Mouse (Mus musculus) lung, postnatal 10 days (tissue): ENCODE measurements around the gene Rnf214.
"Not testable (repeated sequence)": the region's sequence is repeated elsewhere in the genome, so short reads cannot be mapped to it uniquely, and the experiment has no call there.

Experiments used
- DNase-seq: peaks from one replicate; pipeline ENCODE4 v3.0.0; 2021

Rnf214 gene

DNA sequence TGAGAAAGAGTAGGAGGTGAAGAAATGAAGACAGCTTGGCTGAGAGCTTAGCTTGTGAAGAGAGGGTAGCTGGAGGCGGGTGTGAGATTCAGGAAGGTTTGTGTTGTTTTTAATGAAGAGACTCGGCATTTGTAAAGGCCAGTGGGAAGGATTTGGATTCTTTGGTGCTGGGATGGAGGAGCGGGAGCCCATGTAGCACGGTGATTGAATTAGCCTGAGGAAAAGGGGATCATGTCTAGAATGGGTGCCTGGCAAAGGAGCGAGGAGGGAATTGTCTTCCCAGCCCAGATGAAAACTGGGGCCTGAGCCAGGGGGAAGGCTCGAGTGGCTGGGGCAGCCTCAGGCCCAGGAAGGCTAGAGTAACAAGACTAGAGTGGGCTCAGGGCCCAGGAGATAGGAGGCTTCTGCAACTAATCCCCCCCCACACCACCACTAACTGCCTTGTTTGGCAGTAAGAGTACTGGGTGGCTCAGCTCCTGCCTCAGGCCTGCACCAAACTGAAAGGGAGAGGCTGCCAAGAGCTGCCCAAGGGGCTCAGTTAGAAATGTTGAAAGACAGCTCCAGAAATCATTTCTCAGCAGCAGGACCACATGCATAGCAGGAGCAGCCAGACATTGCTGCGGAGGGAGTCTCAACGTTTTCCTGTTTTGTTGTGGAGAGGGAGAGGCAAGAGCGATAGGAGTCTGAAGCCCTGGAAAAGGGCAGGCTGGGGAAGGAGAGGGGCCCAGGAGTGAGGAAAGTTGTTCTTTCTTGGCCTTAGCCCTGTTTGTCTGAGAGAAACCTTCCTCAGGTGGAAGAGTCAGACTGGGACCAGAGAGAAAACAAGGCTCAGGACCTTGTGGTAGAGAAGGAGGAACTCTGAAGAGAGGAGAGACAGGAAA is 56.9 kb downstream of the Rnf214 start:
- peak; percentile 76 for DNase-seq

DNA sequence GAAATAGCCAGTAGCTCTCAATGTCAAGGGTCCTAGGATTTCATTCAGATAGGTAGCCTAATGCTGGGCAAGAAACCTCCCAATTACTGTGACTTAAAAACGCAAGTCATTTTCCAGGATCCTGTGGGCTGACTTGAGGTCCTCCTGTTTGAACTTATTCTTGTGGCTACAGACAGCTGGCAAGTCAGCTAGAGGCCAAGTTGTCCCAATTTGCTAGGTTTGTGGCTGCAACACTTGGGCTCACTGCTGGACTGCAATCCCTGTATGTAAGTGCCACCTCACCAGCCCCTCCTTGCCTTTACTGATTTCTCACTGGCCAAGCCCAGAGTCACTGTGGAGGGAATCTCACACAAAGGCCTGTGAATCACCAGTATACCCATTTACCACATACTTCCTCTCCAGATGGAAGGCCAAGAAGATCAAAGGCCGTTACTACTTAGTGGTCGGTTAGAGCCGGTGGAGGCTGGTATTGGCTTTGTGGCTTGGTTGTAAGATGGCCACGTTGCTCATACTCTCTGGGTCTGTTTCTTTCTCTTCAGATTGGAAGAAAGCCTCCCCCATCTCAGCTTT is 59.7 kb downstream of the Rnf214 start:
- no peak for DNase-seq

DNA sequence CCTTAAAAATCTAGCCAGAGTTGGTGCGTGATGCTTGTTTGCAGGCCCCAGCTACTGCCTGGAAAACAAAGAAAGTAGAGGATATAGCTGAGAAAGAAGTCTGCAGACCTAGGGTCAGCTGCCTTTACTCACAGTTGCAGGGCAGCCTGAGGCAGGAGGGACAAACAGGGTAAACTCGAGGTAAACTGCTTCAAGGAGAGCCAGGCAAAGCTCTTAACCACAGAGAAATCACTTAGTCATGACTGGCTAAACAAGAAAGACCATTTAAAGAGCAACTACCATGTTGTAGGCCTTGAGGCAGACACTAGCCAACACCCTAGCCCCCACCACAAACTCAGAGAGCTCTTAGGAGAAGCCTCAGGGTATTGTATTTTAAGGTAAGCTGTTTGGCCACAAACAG is 60.5 kb downstream of the Rnf214 start:
- DNase-seq: not testable (repeated sequence)

DNA sequence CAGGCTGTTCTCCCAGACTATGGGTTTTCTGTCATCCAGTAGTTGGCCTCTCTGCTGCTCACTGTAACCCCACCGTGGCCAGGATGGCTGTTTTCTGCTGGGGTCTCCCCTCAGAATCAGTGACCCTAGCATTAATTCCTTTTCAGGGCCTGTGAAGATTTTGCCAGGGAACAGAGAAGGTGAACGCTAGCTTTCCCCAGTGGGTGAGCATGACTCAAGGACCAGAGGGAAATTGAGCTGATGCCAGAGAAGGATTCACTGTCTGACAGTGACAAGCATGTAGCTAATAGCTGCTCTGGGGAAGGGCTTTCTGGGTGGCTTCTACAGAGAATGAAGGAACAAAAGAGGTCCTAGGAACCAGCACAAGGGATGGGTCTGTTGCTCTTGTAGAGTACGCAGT is 61.2 kb downstream of the Rnf214 start:
- no peak for DNase-seq

DNA sequence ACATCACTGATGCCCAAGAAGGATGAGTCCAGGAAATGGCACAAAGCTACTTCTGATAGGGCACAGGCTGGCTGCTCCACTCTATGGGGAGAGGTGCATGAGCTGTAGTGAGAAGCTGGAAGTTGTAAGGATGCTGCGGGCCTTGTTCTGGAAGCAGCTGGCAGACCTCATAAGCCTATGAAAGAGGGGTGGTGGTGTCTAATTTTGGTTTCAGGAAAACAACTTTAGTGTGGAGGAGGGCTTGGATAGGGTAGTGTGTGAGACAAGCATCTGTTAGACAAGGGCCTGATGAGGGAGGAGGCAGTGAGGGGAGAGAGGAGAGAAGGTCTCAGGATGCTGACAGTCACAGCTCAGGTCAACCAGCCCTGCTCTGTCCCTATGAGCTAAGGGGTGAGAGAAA is 62.9 kb downstream of the Rnf214 start:
- DNase-seq: no peak

DNA sequence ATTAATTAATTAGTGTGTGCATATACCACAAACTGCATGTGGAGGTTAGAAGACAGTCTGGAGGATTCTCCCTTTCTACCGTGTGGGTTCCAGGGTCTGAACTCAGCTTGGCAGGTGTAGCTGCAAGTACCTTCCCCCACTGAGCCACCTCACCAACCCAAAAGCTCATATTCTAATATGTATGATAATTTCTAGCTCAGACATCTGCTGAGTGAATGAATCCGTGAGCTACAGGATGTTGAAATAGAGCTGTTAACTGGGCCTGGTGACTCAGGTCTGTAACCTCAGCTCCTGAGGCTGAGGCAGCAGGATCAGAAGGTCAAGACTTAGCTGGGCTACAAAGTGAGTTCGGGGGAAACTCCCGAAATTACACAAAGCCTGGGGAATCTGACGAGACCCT is 63.7 kb downstream of the Rnf214 start:
- DNase-seq: no peak

DNA sequence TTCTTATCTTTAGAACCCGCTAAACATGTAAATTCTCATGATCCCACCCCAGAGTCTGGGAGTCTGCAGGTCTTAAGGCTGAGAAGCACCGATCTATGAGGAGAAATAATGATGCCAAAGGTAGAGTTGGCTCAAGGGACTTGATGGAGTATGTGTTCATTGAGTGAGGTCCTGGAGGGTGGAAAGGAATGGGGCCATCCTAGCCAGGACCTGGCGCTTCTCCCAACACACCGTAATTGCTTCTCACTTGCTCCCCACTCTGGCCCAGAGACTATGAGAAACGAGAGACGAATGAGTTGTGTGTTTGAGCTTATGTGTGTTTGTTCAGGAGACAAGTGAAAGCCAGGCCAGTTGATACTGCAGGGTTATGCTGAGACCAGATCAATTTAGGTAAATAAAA is 65.3 kb downstream of the Rnf214 start:
- no peak for DNase-seq

DNA sequence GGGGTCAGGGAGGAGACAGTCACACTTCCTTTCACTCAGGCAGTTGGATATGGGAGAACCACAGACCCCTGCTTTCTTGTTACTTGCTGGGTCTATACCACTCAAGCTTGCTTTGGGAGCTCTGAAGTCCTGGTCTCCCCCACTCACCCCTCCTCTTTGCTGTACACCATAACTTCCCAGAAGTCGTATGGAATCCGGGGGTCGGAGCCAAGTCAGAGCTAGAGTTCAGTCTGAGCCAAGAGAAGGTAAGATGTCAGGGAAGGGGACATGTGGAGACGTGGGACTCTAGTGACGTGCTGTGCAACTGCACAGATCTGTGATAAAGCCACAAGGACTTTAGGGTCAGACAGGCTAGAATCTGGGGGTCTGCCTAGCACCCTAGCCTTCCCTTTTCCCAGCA is 66.4 kb downstream of the Rnf214 start:
- no peak for DNase-seq

DNA sequence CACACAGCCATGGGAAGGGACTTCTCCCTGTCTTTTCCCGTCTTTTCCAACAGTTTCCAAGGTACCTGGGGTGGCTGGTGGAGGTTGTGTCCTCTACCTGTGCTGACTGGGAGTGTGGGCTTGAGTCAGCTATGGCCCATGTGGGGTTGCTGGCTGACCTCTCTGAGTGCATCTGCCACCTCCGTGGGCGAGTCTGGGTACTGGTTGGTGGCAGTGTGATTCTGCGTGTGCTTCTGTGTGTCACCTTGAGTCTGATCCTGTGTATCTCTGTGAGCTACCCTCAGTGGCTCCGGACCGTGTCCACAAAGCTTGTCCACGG is 66.8 kb downstream of the Rnf214 start:
- DNase-seq: no peak

DNA sequence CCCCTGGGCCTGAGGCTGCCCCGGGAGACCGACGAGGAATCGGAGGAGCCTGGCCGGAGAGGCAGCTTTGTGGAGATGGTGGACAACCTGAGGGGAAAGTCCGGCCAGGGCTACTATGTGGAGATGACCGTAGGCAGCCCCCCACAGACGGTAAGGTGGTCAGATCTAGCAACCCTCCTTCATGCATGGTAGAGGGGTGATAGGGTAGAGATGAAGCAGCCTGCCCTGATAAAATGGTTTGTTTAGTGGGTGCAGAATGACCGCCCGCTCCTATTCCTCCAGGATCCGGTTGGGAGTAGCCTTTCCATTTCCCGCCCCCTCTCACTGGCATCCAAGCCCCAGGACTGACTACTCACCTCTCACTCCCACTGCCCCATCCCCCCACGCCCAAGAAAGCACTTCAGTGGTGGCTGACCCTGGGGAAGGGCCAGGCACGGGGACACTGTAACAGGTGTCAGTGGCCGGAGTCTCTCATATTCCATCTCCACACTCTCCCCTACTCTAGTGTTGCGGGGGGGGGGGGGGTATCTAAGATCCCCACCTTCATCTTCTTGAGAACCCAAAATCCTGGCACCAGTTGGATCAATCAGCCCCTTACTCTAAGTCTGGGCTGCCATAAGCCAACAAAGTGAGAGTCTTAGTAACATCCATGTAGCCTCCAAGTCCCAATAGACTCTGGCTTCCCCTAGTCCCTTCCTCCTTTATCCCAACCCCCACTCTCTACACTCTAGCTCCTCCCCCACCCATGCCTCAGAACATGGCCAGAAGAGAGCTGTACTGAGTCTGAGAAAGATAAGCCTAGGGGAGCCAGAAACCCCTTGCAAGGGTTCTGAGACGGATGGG is 67.4 kb downstream of the Rnf214 start:
- peak; percentile 49 for DNase-seq

DNA sequence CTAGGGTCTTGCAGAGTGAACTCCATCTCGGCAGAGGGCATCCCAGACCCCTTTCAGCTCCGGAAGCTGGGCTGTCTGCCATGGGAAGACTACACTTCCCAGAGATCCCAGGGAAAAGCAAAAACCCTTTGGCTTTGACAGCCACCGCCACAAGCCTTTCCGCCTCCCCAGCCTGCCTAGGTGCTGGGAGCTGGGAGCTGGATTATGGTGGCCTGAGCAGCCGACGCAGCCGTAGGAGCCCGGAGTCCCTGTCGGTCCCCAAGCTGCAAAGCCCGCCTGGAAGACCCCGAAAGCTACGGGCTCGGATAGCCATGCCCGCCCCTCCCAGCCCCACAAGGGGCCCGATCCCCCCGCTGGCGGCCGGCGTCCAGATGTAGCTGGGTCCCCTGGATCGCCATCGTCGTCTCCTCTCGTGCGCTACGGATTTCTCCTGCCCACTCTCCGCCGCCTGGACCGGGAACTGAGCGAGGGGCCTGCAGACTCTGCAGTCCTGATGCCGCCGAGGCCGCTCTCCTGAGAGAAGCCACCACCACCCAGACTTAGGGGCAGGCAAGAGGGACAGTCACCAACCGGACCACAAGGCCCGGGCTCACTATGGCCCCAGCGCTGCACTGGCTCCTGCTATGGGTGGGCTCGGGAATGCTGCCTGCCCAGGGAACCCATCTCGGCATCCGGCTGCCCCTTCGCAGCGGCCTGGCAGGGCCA is 68.1 kb downstream of the Rnf214 start, which contains the start of gene Bace1:
Bace1 (plus strand) TSS at position 147 of the 705 bp plus-strand sequence.
- peak; percentile 93 for DNase-seq

DNA sequence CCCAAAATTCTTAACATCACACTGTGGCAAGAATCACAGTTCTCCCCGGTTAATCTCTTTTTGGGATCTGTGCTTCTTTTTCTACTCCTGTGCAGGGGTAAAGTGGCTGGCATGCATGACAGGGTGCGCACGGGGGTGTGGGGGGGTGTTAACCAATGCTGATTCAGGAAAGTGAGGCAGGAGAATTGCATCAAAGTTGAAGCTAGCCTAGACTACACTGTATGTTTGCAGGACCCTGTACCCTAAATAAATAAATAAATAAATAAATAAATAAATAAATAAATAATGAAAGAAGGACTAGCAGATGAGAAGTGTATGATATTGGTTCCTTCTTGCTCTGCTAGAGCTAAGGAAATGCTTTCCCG is 68.7 kb downstream of the Rnf214 start:
- DNase-seq: no peak

DNA sequence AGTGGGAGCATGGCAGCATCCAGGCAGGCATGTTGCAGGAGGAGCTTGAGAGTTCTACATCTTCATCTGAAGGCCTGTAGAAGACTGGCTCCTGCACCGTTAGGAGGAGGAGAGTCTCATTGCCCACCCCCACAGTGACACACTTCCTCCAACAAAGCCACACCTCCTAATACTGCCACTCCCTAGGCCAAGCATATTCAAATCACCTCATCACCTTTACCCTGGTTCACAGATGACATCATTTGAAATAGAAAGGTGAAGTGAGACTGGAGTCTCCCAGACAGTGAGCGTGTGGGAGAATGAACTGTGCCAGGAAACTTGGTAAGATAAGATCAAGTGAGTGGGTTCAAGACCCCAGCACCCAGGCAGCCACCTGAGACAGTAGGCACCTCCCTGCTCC is 73.2 kb downstream of the Rnf214 start:
- DNase-seq: no peak

DNA sequence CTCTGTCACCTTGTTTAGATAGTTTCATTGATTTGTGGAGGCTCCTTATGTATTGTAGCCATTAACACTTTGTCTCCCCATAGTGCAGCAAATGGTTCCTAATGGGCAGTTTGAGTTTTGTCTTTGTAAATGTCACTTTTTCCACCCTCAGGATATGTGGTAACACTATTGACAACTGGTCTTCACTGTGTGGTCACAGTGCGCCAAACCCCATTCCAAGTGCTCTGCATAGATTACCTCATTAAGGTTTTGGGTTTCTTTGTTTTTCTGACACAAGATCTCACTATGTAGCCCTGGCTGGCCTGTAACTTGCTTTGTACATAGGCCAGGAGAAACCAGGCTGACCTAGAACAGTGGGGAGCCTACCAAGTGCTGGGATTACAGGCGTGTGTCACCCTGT is 73.8 kb downstream of the Rnf214 start:
- DNase-seq: no peak

DNA sequence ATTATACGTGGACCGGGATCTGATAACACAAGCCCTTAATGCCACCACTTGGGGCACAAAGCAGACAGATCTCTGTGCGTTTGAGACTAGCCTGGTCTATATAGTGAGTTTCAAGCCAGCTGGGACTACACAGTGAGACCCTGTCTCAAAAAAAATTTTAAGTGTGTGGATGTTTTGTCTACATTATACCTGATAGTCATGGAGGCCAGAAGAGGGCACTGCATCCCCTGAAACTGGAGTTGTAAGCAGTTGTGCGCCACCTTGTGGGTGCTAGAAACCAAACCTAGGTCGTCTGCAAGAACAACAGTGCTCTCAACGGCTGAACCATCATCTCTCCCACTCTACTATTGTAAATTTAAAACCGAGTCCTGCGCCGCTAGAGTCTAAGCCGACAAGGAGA is 77.6 kb downstream of the Rnf214 start:
- peak; percentile 84 for DNase-seq

DNA sequence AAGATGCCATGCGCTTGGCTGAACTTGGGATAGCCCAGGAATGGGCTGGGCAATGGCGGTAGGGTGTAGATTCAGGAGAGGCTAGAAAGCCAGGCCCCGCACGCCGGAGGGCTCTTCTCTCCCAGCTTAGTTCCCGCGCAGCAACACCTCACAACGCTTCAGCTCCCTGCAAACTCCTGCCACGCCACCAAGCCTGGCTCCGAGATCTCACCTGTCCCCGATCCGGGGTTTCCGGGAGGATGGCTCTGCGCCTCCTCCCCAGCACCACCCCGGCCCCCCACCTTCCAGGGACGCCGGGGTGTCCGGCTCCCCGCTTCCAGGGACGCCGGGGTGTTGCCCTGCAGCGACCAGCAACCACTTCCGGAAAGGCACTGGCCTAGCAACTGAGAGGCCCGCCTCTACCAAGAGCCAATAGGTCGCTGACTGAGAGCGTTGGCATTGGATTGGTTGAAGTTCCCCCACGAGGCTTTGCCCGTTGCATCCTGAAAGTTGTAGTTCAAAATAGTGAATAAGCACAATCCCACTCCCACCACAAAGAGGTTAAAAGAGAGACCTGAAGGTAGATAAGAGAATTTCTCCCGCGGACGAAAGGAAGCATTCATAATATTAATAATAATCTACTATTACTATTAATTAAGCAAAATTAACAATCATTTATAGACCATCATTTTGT is 78.3 kb downstream of the Rnf214 start, which contains the start of gene Cep164:
Cep164 (minus strand) TSS at position 401 of the 673 bp plus-strand sequence.
- DNase-seq: peak; percentile 93

DNA sequence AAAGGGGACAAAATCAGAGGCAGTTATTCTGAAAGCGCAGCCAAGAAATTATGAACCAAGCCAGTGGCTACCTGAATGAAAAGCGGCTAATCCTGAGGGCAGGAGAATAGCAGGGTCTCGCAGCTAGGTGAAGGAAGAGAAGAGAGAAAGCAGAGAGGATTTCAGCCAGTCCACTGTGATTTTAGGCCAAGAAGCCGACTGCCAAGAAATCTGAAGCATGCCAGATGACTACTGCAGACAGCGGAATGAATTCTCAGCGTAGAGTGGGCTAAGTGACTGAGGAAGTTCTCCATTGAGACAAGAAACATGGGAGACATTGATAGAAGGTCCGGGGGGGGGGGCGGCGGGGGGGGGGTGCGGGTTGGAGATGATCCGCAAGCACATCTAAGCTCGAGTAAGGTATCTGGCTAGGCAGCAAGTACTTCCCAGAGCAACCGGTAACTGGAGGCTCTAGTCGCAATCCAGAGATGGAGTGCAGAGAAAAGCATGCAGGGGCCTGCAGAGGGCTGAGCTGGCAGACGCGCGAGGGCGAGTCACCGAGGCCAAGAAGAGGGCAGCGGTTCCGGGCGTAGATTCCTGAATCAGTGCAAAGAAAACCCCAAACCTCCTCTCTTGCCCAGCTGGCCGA is 78.9 kb downstream of the Rnf214 start:
- DNase-seq: peak; percentile 53

DNA sequence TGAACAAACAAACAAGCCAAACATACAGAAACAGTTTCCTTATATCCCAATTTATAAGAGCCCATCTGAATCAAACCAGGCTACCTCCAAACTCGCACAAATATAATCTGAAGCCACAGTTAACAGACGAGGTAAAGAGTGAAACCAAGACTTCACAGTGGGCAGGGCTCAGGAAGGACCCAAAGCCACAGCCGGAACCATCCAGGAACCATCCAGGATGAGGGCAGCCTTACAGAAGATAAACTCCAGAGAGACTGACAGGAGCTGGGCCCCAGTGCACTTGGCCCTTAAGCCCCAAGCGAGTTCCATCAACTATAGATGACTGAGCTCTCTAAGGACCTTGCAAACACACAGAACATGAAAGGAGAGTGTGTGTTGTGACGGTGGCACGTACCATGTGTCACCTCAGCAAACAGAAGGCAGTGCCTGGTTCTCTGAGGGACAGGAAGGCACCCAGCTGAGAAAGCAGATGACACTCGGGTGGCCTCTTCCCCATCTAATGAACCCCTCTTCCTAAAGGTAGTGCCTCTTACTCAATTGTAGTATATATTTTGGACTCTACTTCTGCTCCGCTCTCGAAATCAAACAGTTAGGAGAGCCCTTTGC is 88.2 kb downstream of the Rnf214 start:
- no peak for DNase-seq

DNA sequence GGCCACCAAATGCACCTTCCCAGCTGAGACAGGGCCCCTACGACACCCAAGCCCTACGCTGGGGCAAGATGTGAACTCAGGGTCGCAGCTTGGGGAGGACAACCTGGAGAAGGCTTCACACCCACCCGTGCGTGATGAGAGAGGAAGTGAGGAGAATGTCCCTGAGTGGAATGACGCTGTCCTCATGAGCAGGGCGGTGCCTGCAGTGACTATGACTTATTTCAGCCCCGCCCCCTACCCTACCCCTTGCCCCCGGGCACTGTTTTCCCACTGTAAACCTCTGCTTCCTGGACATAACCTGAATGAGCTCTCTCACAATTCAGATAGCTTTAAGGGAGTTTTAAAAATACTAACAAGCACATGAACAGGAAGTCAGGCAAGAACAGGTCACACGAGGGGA is 91.2 kb downstream of the Rnf214 start:
- peak; percentile 62 for DNase-seq

DNA sequence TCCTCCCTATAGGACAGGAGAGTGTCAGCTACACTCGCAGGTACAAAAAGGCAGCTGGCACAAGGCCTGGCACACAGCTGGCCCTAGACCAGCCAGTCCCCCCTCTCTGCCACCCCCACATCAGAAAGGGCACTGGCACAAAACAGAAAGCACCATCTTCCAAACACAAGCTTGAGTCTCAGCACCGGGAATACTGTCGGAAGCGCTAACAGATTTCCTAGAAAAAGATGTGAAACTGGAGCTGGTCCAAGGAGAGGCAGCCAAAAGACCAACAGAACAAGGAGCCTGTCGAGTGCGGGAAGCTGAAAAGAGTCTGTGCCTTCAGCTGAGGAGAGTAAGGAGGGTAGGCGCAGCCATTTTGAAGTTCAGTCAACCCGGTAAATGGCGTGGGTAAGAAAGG is 91.6 kb downstream of the Rnf214 start:
- peak; percentile 52 for DNase-seq
